Mouse (Mus musculus) right cerebral cortex, postnatal 14 days (tissue): ENCODE results near the gene Commd1.

Source experiments
- DNase-seq: peaks from one replicate; pipeline ENCODE4 v3.0.0; 2022

The Commd1 gene

GRCm38 (mm10) chr11:22857106-22857704 is 125.0 kb downstream of the Commd1 start:
- DNase-seq, result no peak

GRCm38 (mm10) chr11:22856371-22856965 is 125.7 kb downstream of the Commd1 start:
- no peak for DNase-seq

- DNase-seq, result no peak
Measured at GRCm38 (mm10) chr11:22854571-22854970, 127.6 kb downstream of the Commd1 start.

- no peak for DNase-seq
Measured at GRCm38 (mm10) chr11:22853477-22854157, 128.6 kb downstream of the Commd1 start.

GRCm38 (mm10) chr11:22852510-22852909 is 129.7 kb downstream of the Commd1 start:
- no peak for DNase-seq

GRCm38 (mm10) chr11:22851416-22851815 is 130.8 kb downstream of the Commd1 start:
- DNase-seq, result no peak

GRCm38 (mm10) chr11:22850077-22850476 is 132.1 kb downstream of the Commd1 start:
- no peak for DNase-seq

GRCm38 (mm10) chr11:22848649-22849195 is 133.5 kb downstream of the Commd1 start:
- DNase-seq, result no peak

GRCm38 (mm10) chr11:22847732-22848648 is 134.2 kb downstream of the Commd1 start:
- no peak for DNase-seq

GRCm38 (mm10) chr11:22846960-22847731 is 135.0 kb downstream of the Commd1 start:
- DNase-seq, result no peak
